Mouse (Mus musculus) thymus, postnatal 10 days (tissue): ENCODE data around the gene Exoc6b.

Experiments used
- DNase-seq, 2 experiments: peaks; one replicate each; pipeline ENCODE4 v3.0.0; 2021; ENCODE audit warnings: low spot score in 2 of 2

Exoc6b gene

DNA sequence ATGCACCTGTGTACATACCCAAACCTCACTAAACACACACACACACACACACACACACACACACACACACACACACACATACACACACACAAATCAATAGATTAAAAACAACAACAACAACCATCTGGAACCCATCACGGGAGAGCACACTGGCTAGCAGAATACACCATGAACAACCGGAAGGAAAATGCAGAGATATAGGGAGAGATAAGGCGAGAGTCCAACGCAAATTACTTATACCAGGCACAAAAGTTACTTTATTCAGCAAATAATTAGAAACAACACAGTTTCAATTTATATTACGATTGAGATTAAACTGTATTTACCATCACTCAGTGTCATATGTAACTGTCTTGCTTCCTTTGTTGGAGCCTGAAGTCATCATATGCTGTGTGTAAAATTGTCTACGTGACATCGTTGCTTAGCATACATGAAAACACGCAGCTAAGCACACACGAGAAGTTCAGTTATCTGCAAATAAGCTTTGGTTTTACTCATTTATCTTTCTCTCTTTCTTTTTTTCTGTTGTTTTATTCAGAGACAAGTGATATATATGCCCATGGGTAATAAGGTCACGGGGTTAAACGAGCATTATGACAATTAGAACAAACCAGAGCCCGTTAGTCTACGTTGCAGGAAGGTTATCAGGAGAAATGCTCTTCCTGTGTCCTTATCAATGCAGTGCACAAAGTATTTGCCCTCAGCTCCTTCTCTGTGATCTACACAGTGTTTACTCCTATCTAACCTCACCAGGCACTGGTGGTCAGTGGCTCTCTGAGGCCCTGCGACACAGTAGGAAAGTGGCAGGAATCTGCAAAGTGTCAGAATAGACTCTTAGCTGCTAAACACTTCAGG is 186.4 kb downstream of the Exoc6b start:
- DNase-seq = no peak

DNA sequence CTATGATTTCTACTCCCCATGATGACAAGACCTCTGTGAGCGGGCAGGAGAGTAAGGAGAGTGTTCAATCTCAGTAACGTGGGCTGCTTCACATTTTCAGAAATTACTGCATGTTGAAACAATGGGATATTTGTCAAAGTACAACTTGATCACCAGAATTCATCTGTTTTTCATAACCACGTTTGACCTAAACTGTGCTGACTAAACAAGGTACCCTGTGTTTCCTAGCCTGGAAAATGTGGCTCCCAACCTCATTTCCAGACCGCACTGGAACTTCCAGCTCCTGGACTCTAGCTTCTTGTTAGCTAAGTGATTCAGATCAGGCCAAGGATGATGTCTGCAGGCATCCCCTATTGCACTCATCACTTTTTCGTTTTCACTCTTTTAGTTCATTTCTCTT is 193.4 kb downstream of the Exoc6b start:
- no peak for DNase-seq

DNA sequence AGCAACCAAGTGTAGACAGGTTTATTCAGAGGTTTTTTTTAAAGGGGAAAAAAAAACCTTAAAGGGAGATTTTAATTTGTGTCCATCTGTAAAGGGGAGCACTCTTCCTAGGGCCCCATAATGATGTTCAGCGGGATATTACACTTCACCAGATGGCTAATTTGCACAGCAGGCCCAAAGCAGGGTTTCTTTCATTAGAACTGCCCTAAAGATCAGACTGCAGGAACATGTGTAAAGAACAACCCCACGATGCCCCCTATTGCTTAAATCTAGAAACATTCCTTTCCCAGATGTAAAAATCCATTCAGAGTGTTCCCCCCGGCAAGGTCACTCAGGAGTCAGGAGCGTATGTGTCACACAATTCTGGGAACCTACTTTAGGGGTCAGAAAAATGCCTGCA is 202.2 kb downstream of the Exoc6b start:
- DNase-seq = no peak

DNA sequence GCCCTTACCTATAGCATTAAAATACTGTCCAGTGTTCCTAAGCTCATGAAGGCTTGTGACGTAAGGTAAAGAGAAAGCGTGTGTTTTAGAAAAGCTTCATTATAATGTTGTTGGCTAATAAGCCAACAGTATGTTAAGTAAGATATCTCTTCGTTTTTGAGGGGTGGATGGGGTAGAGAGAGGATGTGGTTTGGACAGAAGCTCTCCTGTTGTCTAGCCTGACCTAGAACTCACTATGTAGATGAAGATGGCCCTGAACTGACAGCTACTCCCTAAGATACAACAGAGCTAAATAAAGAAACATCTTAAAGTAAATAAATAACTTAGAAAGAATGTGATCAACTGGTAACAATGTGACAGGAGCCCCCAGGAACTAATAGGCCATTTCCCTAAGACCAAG is 204.7 kb downstream of the Exoc6b start:
- DNase-seq = no peak

DNA sequence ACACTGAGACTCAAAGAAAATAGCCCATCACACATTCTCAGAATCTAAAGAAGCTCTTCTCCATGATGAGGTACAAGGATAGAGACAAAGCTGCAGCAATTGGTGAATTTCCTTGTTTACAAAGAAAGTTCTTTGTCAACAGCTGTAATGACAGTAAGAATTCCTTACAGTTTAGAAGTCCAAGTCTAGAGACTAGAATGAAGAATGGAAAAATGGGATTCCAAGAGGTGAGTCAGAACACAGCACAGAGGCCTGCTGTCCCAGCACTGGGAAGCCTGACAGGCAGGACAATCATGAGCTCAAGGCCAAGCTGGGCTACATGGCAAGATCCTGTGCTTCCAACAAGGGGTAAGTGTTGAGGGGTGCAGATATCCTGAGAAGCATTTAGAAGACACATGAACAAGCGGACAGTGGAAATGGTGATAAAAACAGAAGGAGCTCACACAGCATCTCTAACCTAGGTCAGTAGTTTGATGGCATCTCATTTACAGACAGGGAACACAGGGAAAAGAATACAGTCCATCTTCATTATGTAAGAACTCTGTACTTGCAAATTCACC is 205.4 kb downstream of the Exoc6b start:
- DNase-seq = no peak

DNA sequence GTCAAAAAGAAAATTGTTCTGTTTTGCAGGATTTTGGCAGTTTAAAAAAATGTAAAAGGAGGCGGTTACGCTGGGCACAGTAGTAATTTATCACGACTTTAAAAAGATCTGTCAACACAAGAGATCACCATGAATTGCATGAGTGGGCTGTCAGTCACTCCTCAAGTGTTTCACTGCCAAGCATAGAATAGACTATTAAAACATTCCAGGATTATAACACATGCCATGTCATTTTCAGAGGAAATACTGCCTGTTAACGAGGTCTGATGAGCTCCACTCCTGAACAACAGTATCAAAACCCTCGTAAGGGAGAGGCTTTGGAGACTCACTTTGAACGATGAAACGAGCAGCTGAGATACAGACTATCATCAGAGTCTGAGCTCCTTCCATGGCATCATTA is 223.6 kb downstream of the Exoc6b start:
- DNase-seq = no peak

DNA sequence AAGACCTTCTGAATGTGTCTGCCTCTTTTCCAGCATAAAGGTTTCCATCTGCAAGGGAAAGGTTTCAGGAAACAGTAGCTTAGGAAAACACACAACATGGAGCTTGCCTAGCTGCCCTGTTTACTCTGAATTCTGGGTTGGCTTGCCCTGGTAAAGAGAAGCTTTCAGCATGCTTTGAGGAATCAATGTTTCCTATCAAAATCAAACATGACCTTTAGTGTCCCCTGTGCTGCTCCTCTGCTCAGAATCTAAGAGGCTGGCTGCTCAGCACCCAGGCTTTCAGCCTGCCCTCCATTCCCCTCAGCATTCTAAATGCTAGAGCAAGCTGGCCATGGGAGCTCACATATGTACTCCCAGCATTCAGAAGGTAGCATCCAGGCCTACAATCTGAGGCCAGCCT is 228.2 kb downstream of the Exoc6b start:
- DNase-seq = no peak

DNA sequence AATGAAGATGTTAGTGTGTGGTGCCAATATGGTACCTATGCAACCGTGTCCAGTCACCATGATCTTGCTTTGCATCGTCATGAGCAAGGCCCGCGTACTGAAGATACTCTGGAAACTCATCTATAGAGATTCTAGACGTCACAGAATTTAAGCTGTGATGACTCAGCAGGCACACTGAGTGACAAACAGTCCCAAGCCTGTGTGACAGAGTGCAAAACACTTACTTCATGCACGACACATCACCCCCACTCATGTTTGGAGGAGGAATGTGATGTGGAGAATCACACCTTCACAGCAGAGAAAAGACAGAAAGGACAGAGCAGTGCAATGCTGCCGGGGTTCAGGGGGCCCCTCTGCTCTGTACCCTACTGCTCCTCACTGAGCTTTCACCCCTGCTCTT is 261.8 kb downstream of the Exoc6b start:
- DNase-seq = no peak

DNA sequence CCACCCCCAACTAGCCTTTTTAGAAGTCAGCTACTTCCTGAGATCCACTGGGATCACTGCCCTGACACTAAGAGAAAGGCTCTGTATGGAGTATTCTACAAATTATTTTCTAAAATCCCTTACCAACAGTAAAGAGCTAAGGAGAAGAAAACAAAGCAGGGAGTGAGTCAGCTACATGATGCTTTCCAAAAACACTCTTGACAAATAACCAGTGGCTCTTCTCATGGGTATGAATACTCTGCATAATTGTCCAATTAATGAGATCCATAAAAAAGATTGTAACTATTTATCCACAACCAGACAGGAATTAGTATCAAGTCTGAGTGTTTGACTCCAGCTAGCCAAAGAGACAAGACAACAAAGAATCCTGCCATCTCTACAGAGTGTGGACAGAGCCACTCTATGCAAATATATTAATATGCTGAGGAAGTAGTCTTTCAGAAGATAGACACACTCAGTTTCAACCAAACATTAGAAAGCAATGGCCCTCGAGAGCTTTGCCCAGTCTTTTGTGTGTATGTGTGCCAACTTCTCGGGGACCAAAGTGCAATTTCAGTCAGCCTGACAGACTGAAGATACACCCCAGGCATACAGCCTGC is 263.1 kb downstream of the Exoc6b start:
- DNase-seq = no peak

DNA sequence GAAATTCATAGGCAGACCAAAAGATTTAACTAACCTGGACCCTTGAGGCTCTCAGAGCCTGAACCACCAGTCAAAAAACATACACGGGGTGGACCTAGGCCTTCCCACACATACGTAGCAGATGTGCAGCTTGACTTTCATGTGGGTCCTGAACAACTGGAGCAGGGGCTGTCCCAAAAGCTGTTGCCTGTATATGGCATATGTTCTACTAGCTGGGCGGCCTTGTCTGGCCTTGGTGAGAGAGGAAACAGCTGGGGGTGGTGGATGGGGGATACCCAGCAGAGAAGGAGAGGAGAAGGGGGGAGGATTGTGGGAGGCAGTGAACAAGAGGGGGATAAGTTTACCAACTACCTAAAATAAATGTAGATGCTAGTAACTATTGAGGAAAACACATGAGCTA is 270.6 kb downstream of the Exoc6b start:
- DNase-seq = no peak

DNA sequence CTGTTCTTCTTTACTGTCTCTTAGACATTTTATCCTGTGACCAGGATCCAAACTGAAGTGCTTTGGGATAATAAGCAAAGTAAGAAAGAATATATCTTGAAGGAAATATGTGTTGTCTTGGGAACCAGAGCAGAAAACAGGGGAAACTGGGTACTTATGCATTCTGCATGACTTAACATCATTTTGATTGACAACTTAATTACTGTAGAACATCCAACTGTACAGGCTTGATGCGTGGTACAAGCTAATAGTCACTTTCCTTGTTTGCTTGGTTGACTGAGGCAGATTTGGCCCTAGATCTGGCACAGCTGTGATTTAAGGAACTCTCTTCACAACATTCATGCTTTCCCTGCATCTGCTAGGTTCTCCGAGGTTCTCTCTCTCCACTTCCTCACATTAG is 285.3 kb downstream of the Exoc6b start:
- DNase-seq = no peak

DNA sequence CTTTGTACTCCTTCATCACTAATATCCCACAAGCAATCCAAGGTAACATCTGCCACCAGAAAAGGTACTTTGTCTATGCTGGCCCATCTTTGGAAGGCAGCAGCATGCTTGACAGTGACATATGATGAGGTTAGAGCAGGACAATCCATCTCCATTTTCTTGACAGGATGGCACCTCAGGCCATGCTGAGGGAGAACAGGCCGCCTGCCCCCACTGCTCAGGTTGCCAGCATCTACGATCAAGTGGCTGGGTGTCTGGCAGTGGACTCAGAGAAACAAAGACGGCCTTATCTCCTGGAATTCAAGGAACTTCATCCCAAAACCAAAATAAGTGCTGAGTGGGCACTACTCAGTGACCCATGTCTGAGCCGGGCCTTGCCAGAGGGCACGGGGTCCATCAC is 289.3 kb downstream of the Exoc6b start:
- no peak for DNase-seq

DNA sequence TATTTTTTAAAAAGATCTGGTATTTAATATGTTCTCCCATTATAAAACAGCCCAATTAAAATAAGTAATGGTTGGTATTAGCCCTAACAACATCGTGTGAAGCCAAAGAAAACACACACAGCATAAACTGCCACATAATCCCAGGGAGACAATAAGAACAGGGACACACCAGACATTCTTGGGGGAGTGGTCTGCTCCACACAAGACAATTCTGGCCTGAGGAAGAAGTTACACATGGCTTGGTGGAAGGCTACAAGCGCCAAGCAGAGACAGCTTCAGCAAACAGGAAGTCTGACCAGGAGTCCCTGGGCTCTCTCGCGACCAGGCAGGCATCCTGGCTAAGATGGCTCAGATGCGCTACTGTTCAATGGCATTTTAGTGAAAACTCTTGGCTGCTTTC is 290.3 kb downstream of the Exoc6b start:
- no peak for DNase-seq

DNA sequence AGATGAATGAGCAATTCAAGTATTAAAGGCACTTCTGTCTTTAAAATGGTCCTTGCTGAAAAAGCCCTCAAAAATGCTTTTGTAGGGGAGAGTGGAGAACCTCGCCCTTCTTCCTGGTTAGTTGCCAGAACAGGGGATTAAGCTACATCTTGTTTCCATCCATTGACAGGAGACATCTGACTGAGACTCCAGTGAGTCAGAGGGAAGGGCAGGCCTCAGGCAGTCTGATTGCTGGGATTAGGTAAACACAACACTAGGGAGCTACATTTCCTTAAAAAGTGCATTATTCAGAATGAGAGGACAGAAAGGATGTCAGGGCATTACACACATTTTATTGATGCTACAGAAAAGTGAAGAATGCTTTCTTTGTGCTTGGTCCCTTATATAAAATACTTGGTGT is 293.4 kb downstream of the Exoc6b start:
- DNase-seq = no peak

DNA sequence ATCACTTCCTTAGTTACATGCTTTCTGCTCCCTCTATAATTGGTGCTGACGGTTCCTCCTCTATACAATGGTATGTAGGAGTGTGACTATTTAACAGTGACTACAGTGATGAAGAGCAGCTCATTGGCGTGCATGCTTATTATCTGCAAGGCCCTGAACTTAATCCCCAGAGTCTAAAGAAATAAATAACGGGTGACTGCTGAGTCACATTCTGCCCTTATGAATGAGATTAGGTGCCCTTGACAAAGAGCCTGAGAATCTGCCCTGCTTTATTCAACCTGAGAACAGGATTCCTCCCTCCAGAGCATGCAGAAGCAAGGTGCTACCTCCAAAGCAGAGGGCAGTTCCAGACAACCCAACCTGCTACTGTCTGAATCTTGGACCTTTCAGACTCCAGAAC is 314.0 kb downstream of the Exoc6b start:
- DNase-seq = no peak

DNA sequence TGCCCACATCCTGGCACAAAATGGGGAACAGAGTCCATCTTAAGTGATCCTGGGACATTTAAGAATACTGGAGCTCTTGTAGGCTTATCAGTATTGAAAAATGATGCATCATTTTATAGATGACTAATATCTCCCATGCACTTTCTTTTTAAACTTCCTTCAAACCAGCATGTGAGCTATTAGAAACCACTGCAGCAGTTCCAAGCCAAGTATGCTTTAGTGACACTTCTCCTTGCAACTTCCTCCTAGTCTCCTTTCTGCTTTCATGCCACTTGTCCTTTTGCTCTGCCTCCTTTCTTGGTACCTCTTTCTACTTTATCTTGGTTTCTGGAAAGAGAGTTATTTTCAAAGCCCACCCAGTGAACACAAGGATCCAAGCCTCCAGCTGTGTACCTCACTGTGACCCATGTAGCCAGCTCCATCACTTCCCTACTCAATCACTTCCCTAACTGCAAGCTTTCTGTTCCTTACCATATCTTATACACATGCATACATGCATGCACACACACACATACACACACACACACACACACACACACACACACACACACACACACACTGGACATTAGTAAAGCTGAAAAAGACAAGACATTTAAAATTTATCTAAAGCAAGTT is 316.4 kb downstream of the Exoc6b start:
- no peak for DNase-seq

DNA sequence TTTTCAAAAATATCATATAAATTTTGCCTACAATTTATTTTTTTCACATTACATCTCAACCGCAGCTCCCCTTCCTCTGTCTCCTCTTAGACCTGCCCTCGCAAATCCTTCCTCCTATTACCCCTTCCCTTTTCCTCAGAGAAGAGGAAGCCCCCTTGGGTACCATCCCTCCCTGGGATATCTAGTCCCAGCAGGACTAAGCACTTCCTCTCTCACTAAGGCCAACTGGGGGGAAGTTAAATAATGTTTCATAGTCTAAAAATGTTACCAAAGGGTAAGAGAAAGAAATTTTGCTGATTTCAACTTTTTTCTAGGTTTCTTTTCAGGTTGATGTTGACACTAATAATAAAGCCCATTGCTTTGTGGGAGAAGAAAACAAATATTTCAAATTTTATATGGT is 317.9 kb downstream of the Exoc6b start:
- no peak for DNase-seq

DNA sequence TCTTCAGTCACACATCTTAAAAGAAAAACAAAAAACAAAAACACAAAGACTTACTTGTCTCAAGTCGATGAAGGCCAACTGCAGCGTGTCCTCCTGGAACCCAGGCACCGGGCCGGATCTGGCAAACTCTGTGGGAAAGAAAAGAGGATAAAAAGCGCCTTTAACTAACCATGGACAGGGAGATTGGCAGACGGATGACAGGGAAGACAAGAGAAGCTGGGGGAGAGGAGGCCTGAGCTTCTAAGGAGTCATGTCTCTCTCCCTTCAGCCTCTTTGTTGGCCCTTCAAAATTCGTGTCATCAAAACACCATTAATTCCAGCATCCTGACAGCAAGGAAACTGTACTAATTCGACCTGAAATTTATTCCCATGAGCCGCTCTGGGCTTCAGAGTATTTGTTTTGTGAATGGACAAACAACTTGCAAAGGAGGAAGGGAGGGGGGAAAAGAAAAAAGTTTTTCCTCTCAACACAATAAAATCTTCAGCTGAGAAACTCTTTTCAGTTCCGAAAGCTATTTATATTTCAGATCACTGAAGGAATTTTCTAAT is 322.4 kb downstream of the Exoc6b start:
- no peak for DNase-seq

DNA sequence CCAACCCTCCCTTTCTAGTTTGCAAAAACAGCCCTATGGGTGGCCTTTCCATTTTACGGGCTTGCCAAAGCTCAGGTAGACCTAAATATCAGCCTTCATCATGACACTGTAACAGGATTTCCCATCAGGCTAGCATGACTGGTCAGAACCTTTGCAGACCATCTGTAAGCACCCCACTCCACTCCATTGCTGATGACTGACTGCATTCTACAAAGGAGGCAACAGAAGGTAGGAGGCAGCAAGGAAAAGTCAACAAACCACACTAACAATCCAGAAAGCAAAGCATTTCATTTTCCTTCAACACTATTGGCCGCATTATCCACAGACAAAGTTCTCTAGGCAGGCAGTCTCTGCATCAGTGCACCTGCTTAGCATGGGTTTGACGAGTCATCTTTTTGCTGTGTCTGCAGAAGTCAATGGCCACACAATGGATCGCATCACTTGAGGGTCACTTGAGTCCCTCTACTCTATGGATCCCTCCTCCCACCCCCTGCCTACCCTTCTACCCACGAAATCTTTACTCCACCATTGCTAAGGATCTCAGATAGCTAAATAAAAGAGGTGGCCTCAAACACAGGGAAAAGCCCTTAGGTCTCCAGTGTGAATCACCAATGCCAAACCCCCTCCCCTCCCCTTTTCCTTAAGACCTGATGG is 323.0 kb downstream of the Exoc6b start:
- no peak for DNase-seq

DNA sequence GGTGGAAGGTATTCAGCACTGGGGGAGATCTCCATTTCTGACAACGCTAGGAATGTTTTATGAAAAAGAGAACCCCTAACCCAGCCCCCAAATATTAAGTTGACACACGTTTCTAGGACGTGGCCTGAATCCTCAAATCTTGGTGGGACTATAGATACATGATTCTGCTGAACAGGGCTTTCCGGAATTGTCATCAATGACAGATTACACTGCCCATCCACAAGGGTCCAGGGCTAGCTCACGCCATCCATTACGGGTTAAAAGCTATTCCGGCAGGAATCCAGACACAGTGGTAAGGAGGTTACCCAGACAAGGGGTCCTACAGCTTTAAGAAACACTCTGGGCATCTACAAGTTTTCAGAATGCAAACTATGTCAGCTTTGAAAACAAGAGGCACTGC is 323.7 kb downstream of the Exoc6b start:
- no peak for DNase-seq

DNA sequence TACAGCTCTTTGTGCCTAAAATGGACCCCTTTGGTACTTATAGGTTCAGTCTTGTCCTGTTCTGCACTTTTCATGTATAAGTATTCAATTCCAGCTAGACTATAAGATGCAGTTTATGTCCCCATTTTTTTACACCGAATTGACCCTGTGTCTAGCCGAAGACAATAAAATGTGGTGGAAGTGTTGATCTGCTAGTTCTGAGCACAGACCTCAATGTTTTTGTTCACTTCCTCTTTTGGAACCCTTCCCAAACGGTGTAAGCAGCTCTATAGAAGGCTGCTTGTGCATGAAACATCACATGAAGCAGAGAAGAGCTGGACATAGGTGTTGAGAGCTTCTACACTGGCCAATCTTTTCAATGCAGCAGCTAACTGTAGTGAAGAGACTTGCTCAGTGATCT is 327.1 kb downstream of the Exoc6b start:
- no peak for DNase-seq

DNA sequence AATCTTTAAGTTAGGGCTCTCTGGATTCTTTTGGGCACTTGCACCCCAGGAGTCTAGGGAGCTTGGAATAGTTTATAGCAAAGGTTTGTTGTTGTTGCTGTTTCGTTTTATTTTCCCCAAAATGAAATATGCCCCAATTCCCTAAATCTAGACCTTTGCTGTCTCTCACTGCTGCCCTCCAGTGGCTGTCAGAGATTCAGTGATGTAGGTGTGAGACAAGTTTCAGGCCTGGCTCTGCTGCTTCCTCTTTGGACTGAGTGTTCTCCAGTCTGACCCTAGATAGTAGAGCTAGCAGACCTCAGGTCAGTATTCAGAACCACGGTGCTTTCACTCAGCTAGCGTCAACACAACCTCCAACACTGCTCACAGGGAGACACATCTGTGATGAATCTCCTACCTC is 332.4 kb downstream of the Exoc6b start:
- peak; percentile 4 to 32 for DNase-seq
